Mouse (Mus musculus): Measurements from ENCODE around the gene Ulk1. TPM values are rescaled to one million over a fixed set of nuclear protein-coding genes. Genes with fewer than 3 reads are reported as not detected.
"Not testable (repeated sequence)": the region's sequence is repeated elsewhere in the genome, so short reads cannot be mapped to it uniquely, and the experiment has no call there.

Gene Ulk1
- total RNA-seq, 1 experiment: 82.7 TPM

GRCm38 (mm10) chr5:110774511-110774910 is 35.4 kb downstream of the Ulk1 start:
- TF ChIP-seq ZC3H11A (IDR thresholded peaks at IDR 0.05; ENCODE audit: borderline replicate concordance, low read depth, low read length) (no peak), CHD2 (IDR thresholded peaks at IDR 0.05; ENCODE audit: low read depth, low read length) (no peak), ZNF384 (IDR thresholded peaks at IDR 0.05; ENCODE audit: low read depth, low read length) (no peak), MAFK (IDR thresholded peaks at IDR 0.05; ENCODE audit: insufficient read depth, low read depth, low read length) (no peak)
- Histone ChIP-seq H3K4me3 (ENCODE audit: insufficient read depth in 1 of 2, low read depth in 1 of 2, low read length in 2 of 2, poor library complexity in 1 of 2, severe bottlenecking in 1 of 2) (peak overlapping the region in 1 of 2 experiments; percentile 40; a peak in 2 of 4 replicates), H3K27ac (ENCODE audit: insufficient read depth, low read depth, low read length, poor library complexity, severe bottlenecking) (no peak overlapping the region), H3K36me3 (ENCODE audit: control insufficient read depth, insufficient read depth, low read length, poor library complexity, severe bottlenecking) (peaks cover 38% of the 10 kb centered on the region), H3K4me1 (ENCODE audit: control insufficient read depth in 2 of 2, insufficient read depth in 2 of 2, low read length in 2 of 2, poor library complexity in 1 of 2) (peaks cover 0 to 15% of the 10 kb centered on the region in 2 experiments; a peak in 1 of 4 replicates), H3K9ac (ENCODE audit: insufficient read depth, low read depth, low read length, poor library complexity, severe bottlenecking) (peak overlapping the region; percentile 3; the same call in 1 of the 2 replicates), H3K9me3 (ENCODE audit: control insufficient read depth, insufficient read depth, low read depth, low read length) (no peaks in the 10 kb centered on the region)
- DNase-seq (ENCODE audit: low read depth, low spot score): no peak
- in situ Hi-C loops (cut with MboI; ENCODE audit: low sequenced_read_pairs in 2 of 2, unreplicated experiment in 2 of 2): no loop called here

GRCm38 (mm10) chr5:110772945-110773344 is 37.0 kb downstream of the Ulk1 start:
- H3K9me3 ChIP-seq (ENCODE audit: control insufficient read depth, insufficient read depth, low read depth, low read length); DNase-seq (ENCODE audit: low read depth, low spot score); H3K9ac ChIP-seq (ENCODE audit: insufficient read depth, low read depth, low read length, poor library complexity, severe bottlenecking); H3K27ac ChIP-seq (ENCODE audit: insufficient read depth, low read depth, low read length, poor library complexity, severe bottlenecking); in situ Hi-C loops (cut with MboI; ENCODE audit: low sequenced_read_pairs in 2 of 2, unreplicated experiment in 2 of 2); H3K4me3 ChIP-seq (ENCODE audit: insufficient read depth in 1 of 2, low read depth in 1 of 2, low read length in 2 of 2, poor library complexity in 1 of 2, severe bottlenecking in 1 of 2): not testable (repeated sequence)
- H3K36me3 ChIP-seq (ENCODE audit: control insufficient read depth, insufficient read depth, low read length, poor library complexity, severe bottlenecking): peaks cover 32% of the 10 kb centered on the region
- H3K4me1 ChIP-seq (ENCODE audit: control insufficient read depth in 2 of 2, insufficient read depth in 2 of 2, low read length in 2 of 2, poor library complexity in 1 of 2): peaks cover 2 to 17% of the 10 kb centered on the region in 2 experiments

DNA sequence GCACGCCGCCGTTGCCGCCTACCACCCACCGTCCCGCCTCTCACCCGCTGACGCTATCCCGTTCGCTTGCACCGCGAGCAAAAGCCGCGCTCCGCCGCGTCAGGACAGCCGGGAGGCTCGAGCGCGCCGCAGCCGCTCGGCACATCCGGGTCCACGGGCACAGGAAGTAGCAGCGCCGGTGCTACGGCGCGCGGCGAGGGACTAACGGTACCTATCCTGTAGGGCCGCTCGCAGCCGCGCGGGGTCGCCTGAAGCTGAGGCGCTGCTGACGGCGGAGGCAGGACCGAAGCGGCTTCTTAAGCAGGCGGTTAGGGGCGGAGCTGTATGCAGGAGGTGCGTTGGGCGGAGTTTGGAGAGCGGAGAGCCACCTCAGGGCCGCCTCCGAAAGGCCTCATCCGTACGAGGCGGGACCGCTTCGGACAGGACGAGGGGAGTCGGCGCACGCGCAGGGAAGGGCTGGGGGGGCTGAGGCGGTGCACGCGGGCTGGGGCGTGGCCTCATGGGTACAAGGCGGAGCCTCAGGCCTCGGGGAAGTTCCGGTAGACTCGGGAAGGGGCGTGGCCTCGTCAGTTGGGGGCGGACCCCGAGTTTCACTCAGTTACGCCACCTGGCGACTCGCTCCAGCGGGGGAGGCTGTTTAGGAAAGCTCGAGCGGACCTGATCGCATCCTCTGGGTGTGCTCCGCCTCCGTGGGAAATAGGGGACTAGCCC is 39.3 kb downstream of the Ulk1 start, which contains the start of gene Ep400:
Gene Ep400, minus strand, starts transcription at position 270 of the 711 bp plus-strand sequence.
- TF ChIP-seq ZNF384 (IDR thresholded peaks at IDR 0.05; ENCODE audit: low read depth, low read length) (0 out of 2 replicates have a peak, but pooled peaks have one; percentile 35), ZC3H11A (IDR thresholded peaks at IDR 0.05; ENCODE audit: borderline replicate concordance, low read depth, low read length) (no peak), HCFC1 (IDR thresholded peaks at IDR 0.05; ENCODE audit: borderline replicate concordance, insufficient read depth, low read length) (peak; percentile 72)
- Histone ChIP-seq H3K4me1 (ENCODE audit: control insufficient read depth in 2 of 2, insufficient read depth in 2 of 2, low read length in 2 of 2, poor library complexity in 1 of 2) (peaks cover 2 to 17% of the 10 kb centered on the region in 2 experiments), H3K9me3 (ENCODE audit: control insufficient read depth, insufficient read depth, low read depth, low read length) (no peaks in the 10 kb centered on the region), H3K27ac (ENCODE audit: insufficient read depth, low read depth, low read length, poor library complexity, severe bottlenecking) (peak within 1 kb of the TSS; percentile 82), H3K4me3 (ENCODE audit: insufficient read depth in 1 of 2, low read depth in 1 of 2, low read length in 2 of 2, poor library complexity in 1 of 2, severe bottlenecking in 1 of 2) (peak within 1 kb of the TSS; percentile 86 to 96), H3K36me3 (ENCODE audit: control insufficient read depth, insufficient read depth, low read length, poor library complexity, severe bottlenecking) (peaks cover 22% of the 10 kb centered on the region), H3K9ac (ENCODE audit: insufficient read depth, low read depth, low read length, poor library complexity, severe bottlenecking) (peak within 1 kb of the TSS; percentile 93)
- in situ Hi-C loops (cut with MboI; ENCODE audit: low sequenced_read_pairs in 2 of 2, unreplicated experiment in 2 of 2): no loop called here
- DNase-seq (ENCODE audit: low read depth, low spot score): peak; percentile 100

DNA sequence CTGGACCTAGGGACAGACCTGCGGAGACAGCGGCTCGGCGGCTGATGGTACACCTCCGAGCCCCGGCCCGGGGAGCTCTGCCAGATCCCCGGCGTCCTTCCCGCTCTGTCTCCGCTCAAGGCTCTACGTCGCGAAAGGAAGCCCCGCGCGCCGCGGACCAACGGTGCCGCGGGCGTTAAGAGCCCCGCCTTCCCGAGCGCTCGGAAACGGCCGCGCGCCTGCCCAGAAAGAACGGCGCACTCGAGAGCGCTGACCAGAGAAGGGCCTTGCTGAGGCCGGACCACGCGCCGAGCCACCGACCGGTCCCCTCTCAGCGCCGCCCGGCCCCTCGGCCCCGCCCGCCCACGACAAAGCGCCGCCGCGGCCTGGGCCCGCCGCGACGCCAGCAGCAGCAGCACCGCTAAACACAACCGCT is 39.9 kb downstream of the Ulk1 start:
- H3K27ac ChIP-seq (ENCODE audit: insufficient read depth, low read depth, low read length, poor library complexity, severe bottlenecking): peak overlapping the region; percentile 82
- no peak for DNase-seq (ENCODE audit: low read depth, low spot score)
- no peaks in the 10 kb centered on the region for H3K9me3 ChIP-seq (ENCODE audit: control insufficient read depth, insufficient read depth, low read depth, low read length)
- peaks cover 2 to 16% of the 10 kb centered on the region in 2 experiments for H3K4me1 ChIP-seq (ENCODE audit: control insufficient read depth in 2 of 2, insufficient read depth in 2 of 2, low read length in 2 of 2, poor library complexity in 1 of 2)
- peaks cover 16% of the 10 kb centered on the region for H3K36me3 ChIP-seq (ENCODE audit: control insufficient read depth, insufficient read depth, low read length, poor library complexity, severe bottlenecking)
- peak overlapping the region; percentile 93 for H3K9ac ChIP-seq (ENCODE audit: insufficient read depth, low read depth, low read length, poor library complexity, severe bottlenecking)
- TF ChIP-seq MAFK (IDR thresholded peaks at IDR 0.05; ENCODE audit: insufficient read depth, low read depth, low read length): no peak
- no peak for TF ChIP-seq ZC3H11A (IDR thresholded peaks at IDR 0.05; ENCODE audit: borderline replicate concordance, low read depth, low read length)
- TF ChIP-seq HCFC1 (IDR thresholded peaks at IDR 0.05; ENCODE audit: borderline replicate concordance, insufficient read depth, low read length): no peak
- no peak for TF ChIP-seq ZNF384 (IDR thresholded peaks at IDR 0.05; ENCODE audit: low read depth, low read length)
- no peak for TF ChIP-seq CHD2 (IDR thresholded peaks at IDR 0.05; ENCODE audit: low read depth, low read length)
- H3K4me3 ChIP-seq (ENCODE audit: insufficient read depth in 1 of 2, low read depth in 1 of 2, low read length in 2 of 2, poor library complexity in 1 of 2, severe bottlenecking in 1 of 2): peak overlapping the region; percentile 86 to 96
- in situ Hi-C loops (cut with MboI; ENCODE audit: low sequenced_read_pairs in 2 of 2, unreplicated experiment in 2 of 2): no loop called here

- Histone ChIP-seq H3K27ac (ENCODE audit: insufficient read depth, low read depth, low read length, poor library complexity, severe bottlenecking) (no peak overlapping the region), H3K4me3 (ENCODE audit: insufficient read depth in 1 of 2, low read depth in 1 of 2, low read length in 2 of 2, poor library complexity in 1 of 2, severe bottlenecking in 1 of 2) (peak overlapping the region; percentile 86 to 96), H3K4me1 (ENCODE audit: control insufficient read depth in 2 of 2, insufficient read depth in 2 of 2, low read length in 2 of 2, poor library complexity in 1 of 2) (peaks cover 2 to 9% of the 10 kb centered on the region in 2 experiments), H3K9me3 (ENCODE audit: control insufficient read depth, insufficient read depth, low read depth, low read length) (no peaks in the 10 kb centered on the region), H3K36me3 (ENCODE audit: control insufficient read depth, insufficient read depth, low read length, poor library complexity, severe bottlenecking) (peaks cover 8% of the 10 kb centered on the region), H3K9ac (ENCODE audit: insufficient read depth, low read depth, low read length, poor library complexity, severe bottlenecking) (peak overlapping the region; percentile 93)
- TF ChIP-seq CHD2 (IDR thresholded peaks at IDR 0.05; ENCODE audit: low read depth, low read length): no peak
- no peak for TF ChIP-seq ZC3H11A (IDR thresholded peaks at IDR 0.05; ENCODE audit: borderline replicate concordance, low read depth, low read length)
- TF ChIP-seq ZNF384 (IDR thresholded peaks at IDR 0.05; ENCODE audit: low read depth, low read length): no peak
- TF ChIP-seq MAFK (IDR thresholded peaks at IDR 0.05; ENCODE audit: insufficient read depth, low read depth, low read length): no peak
- no peak for TF ChIP-seq HCFC1 (IDR thresholded peaks at IDR 0.05; ENCODE audit: borderline replicate concordance, insufficient read depth, low read length)
- no peak for DNase-seq (ENCODE audit: low read depth, low spot score)
- in situ Hi-C loops (cut with MboI; ENCODE audit: low sequenced_read_pairs in 2 of 2, unreplicated experiment in 2 of 2): no loop called here
These were observed 40.6 kb downstream of the Ulk1 start for GRCm38 (mm10) chr5:110769272-110769671.

All from ES-E14 (cell line).